Comparison of ENCODE assay signal across 8 mouse cellular contexts in genomic region chr4:95193028-95193427, GRCm38 (mm10).
A peak's percentile ranks its signal among the peaks of the same experiment; 100 is the strongest.
DNase-seq lines count a peak whose midpoint lies in the region; TF ChIP-seq lines count a peak whose summit lies in the region.

No protein-coding gene starts in this region.

- no peak overlapping the region for H3K4me3 ChIP-seq in cerebellum, adult 2 months (replicated peaks; ENCODE audit: insufficient read depth, low read depth, low read length)

- TF ChIP-seq POLR2A in cerebellum, adult 2 months (IDR thresholded peaks at IDR 0.05; ENCODE audit: borderline replicate concordance, insufficient read depth, low read length) = no peak

- H3K27me3 ChIP-seq in cerebellum, adult 2 months (ENCODE audit: control insufficient read depth, insufficient read depth, low read length) = no peaks in the 10 kb centered on the region

- no peak for TF ChIP-seq CTCF in cerebellum, adult 2 months (IDR thresholded peaks at IDR 0.05; ENCODE audit: borderline replicate concordance, insufficient read depth, low read depth, low read length)

- no peak overlapping the region for H3K27ac ChIP-seq in cerebellum, adult 2 months (ENCODE audit: insufficient read depth, low read length)

- intact Hi-C loops in gastrocnemius, postnatal 14 days (cut with DNase I; ENCODE audit: low total_unique reads) = no loop called here

- peak; percentile 59 for DNase-seq in layer of hippocampus, adult 9-11 months
- no peak for DNase-seq in layer of hippocampus, adult 8-10 months (ENCODE audit: low spot score in 2 of 2)
- peak; percentile 47 for DNase-seq in gastrocnemius, postnatal 14 days
- peak; percentile 25 to 31 for DNase-seq in kidney, adult 8-10 months
- peak; percentile 85 for DNase-seq in lung, postnatal 10 days
- no peak for DNase-seq in cerebellum, adult 2 months
- DNase-seq in layer of hippocampus, postnatal 25 days (ENCODE audit: extremely low spot score in 1 of 2, low spot score in 1 of 2) = no peak
- no peak for DNase-seq in adipocyte (ENCODE audit: low spot score)

- 30% methylated on average over 4 of the region's 4 CpGs for WGBS in cerebellum, adult 2 months

- H3K4me1 ChIP-seq in cerebellum, adult 2 months (ENCODE audit: control insufficient read depth, insufficient read depth, low read length) = no peaks in the 10 kb centered on the region

Comparison
In these comparisons a context has a peak if more than half of its experiments do, and no peak if none do; other contexts are left out.
1. DNase-seq: peak in layer of hippocampus, adult 9-11 months (single experiment), gastrocnemius, postnatal 14 days (single experiment), kidney, adult 8-10 months (2 of 2) and lung, postnatal 10 days (single experiment); none in layer of hippocampus, adult 8-10 months (0 of 2), cerebellum, adult 2 months (0 of 2), layer of hippocampus, postnatal 25 days (0 of 2) and adipocyte (single experiment).